Comparison of ENCODE assay signal across 19 mouse cellular contexts in genomic region chr8:119873181-119873580, GRCm38 (mm10). TPM values are rescaled to one million over a fixed set of nuclear protein-coding genes. Genes with fewer than 3 reads are reported as not detected.
DNase-seq lines count a peak whose midpoint lies in the region; ATAC-seq and TF ChIP-seq lines count a peak whose summit lies in the region.
"Had no signal": no experiment of that assay in that cellular context is flagged by ENCODE, and none has a peak within 500 bp of the region (broad histone marks: within the 10 kb centered on the region; RNA-seq: fewer than 3 reads in every experiment).

No protein-coding gene starts in this region.

- intact Hi-C loops in heart, postnatal 10 days (cut with DNase I) = no loop called here

- peaks cover 53% of the 10 kb centered on the region for H3K36me3 ChIP-seq in intestine, postnatal 0 days (ENCODE audit: control insufficient read depth, insufficient read depth)
- H3K36me3 ChIP-seq in liver, embryonic 16.5 days (ENCODE audit: control insufficient read depth, insufficient read depth) = peaks cover 12% of the 10 kb centered on the region

- H3K27ac ChIP-seq in intestine, postnatal 0 days (ENCODE audit: low read depth, low read length) = no peak overlapping the region
- H3K27ac ChIP-seq in liver, embryonic 16.5 days (ENCODE audit: low read length) = no peak overlapping the region
- H3K27ac ChIP-seq: embryonic facial prominence, embryonic 13.5 days; gastrocnemius, adult 2 months; hindbrain, embryonic 12.5 days; limb, embryonic 12.5 days had no signal

- no peaks in the 10 kb centered on the region for H3K27me3 ChIP-seq in intestine, postnatal 0 days (replicated peaks; ENCODE audit: control insufficient read depth, insufficient read depth, low read length)
- H3K27me3 ChIP-seq in liver, embryonic 16.5 days (ENCODE audit: control insufficient read depth, insufficient read depth, low read depth, low read length) = no peaks in the 10 kb centered on the region
- H3K27me3 ChIP-seq: hindbrain, embryonic 12.5 days had no signal

- no peaks in the 10 kb centered on the region for H3K4me1 ChIP-seq in intestine, postnatal 0 days (replicated peaks; ENCODE audit: control insufficient read depth, insufficient read depth, low read length)
- no peaks in the 10 kb centered on the region for H3K4me1 ChIP-seq in liver, embryonic 16.5 days (ENCODE audit: control insufficient read depth, low read depth, low read length)
- H3K4me1 ChIP-seq: embryonic facial prominence, embryonic 13.5 days; hindbrain, embryonic 12.5 days; limb, embryonic 12.5 days had no signal

- peaks cover 9% of the 10 kb centered on the region for H3K9me3 ChIP-seq in intestine, postnatal 0 days (ENCODE audit: control insufficient read depth)
- H3K9me3 ChIP-seq in liver, embryonic 16.5 days (replicated peaks; ENCODE audit: control insufficient read depth, low read length) = peaks cover 8% of the 10 kb centered on the region

- WGBS in intestine, postnatal 0 days = 95% methylated on average over 1 of the region's 1 CpGs
- WGBS in liver, embryonic 16.5 days (ENCODE audit: insufficient replicate concordance) = 81% methylated on average over 1 of the region's 1 CpGs

- no peak overlapping the region for H3K4me3 ChIP-seq in intestine, postnatal 0 days (ENCODE audit: low read depth, low read length)
- no peak overlapping the region for H3K4me3 ChIP-seq in liver, embryonic 16.5 days (ENCODE audit: low read depth, low read length)
- H3K4me3 ChIP-seq: embryonic facial prominence, embryonic 13.5 days; gastrocnemius, adult 2 months; hindbrain, embryonic 12.5 days; limb, embryonic 12.5 days had no signal

- no peak for TF ChIP-seq CTCF in intestine, postnatal 0 days (IDR thresholded peaks at IDR 0.05; ENCODE audit: low read depth)

- no peak overlapping the region for H3K9ac ChIP-seq in intestine, postnatal 0 days (ENCODE audit: low read depth, low read length)
- H3K9ac ChIP-seq in liver, embryonic 16.5 days (ENCODE audit: low read depth, low read length) = no peak overlapping the region
- H3K9ac ChIP-seq: embryonic facial prominence, embryonic 13.5 days; hindbrain, embryonic 12.5 days; limb, embryonic 12.5 days; lung, embryonic 14.5 days had no signal

- no peak overlapping the region for H3K4me2 ChIP-seq in intestine, postnatal 0 days (replicated peaks; ENCODE audit: low read depth)
- H3K4me2 ChIP-seq in liver, embryonic 16.5 days (ENCODE audit: low read depth, low read length) = no peak overlapping the region
- H3K4me2 ChIP-seq: embryonic facial prominence, embryonic 13.5 days; heart, embryonic 11.5 days; hindbrain, embryonic 12.5 days; limb, embryonic 12.5 days; lung, embryonic 14.5 days had no signal

- DNase-seq in c-Kit-negative CD71-positive TER-119-positive erythroid progenitor cells, embryonic 14.5 days (ENCODE audit: low read depth, low spot score) = peak; percentile 48
- DNase-seq in layer of hippocampus, postnatal 10 days (ENCODE audit: low spot score in 2 of 2) = no peak
- no peak for DNase-seq in spleen, postnatal 10 days (ENCODE audit: low spot score in 2 of 2)
- no peak for DNase-seq in MN1 (ENCODE audit: low spot score)
- no peak for DNase-seq in heart, postnatal 10 days
- DNase-seq: cerebellum, adult 9-11 months; gastrocnemius, adult 2 months; heart, postnatal 14 days; kidney, adult 9 months; kidney, postnatal 25 days; lung, embryonic 14.5 days; right cerebral cortex, postnatal 25 days had no signal

- peak; percentile 33; the same call in 1 of the 2 replicates for ATAC-seq in intestine, postnatal 0 days
- ATAC-seq in liver, embryonic 16.5 days (ENCODE audit: low read depth) = peak; percentile 75
- ATAC-seq: midbrain, embryonic 16.5 days had no signal

RNA-seq across cellular contexts. Expression of gene Klhl36, which starts 11.1 kb away (rescaled TPM):
- 7.3 and 7.4 TPM in 2 replicates for polyA plus RNA-seq in intestine, postnatal 0 days (2015; fragmentation: Nextera tagmentation; extraction: Ambion mirVana)
- polyA plus RNA-seq in liver, embryonic 16.5 days (2015; fragmentation: Nextera tagmentation; extraction: Ambion mirVana) = 4.3 and 4.4 TPM in 2 replicates
- 1 to 10 TPM; 7.4 to 9.3 TPM for total RNA-seq in layer of hippocampus, postnatal 10 days (2021)
- 1 to 10 TPM; 4.1 to 5.4 TPM for total RNA-seq in heart, postnatal 10 days (2021)

RNA-seq across cellular contexts. Expression of gene Cotl1, which starts 32.8 kb away (rescaled TPM):
- 166 and 169 TPM in 2 replicates for polyA plus RNA-seq in intestine, postnatal 0 days (2015; fragmentation: Nextera tagmentation; extraction: Ambion mirVana)
- 29.9 and 38.1 TPM in 2 replicates for polyA plus RNA-seq in liver, embryonic 16.5 days (2015; fragmentation: Nextera tagmentation; extraction: Ambion mirVana)
- total RNA-seq in layer of hippocampus, postnatal 10 days (2021) = 100 to 1,000 TPM; 129 to 134 TPM
- 10 to 100 TPM; 39.4 to 44.2 TPM for total RNA-seq in heart, postnatal 10 days (2021)

RNA-seq across cellular contexts. Expression of gene Usp10, which starts 37.0 kb away (rescaled TPM):
- polyA plus RNA-seq in intestine, postnatal 0 days (2015; fragmentation: Nextera tagmentation; extraction: Ambion mirVana) = 37.1 and 41.2 TPM in 2 replicates
- polyA plus RNA-seq in liver, embryonic 16.5 days (2015; fragmentation: Nextera tagmentation; extraction: Ambion mirVana) = 66.7 and 75.7 TPM in 2 replicates
- total RNA-seq in layer of hippocampus, postnatal 10 days (2021) = 100 to 1,000 TPM in 1 of 2 experiments, 10 to 100 TPM in 1; 94.9 to 104 TPM
- total RNA-seq in heart, postnatal 10 days (2021) = 10 to 100 TPM; 57.2 to 69.2 TPM

RNA-seq across cellular contexts. Expression of gene Gm20388, which starts 37.5 kb away (rescaled TPM):
- polyA plus RNA-seq in intestine, postnatal 0 days (2015; fragmentation: Nextera tagmentation; extraction: Ambion mirVana) = not detected in 2 replicates
- 1.4 and 2.0 TPM in 2 replicates for polyA plus RNA-seq in liver, embryonic 16.5 days (2015; fragmentation: Nextera tagmentation; extraction: Ambion mirVana)
- total RNA-seq in layer of hippocampus, postnatal 10 days (2021) = not detected
- 1 to 10 TPM; 2.0 to 2.2 TPM for total RNA-seq in heart, postnatal 10 days (2021)
- polyA plus RNA-seq: embryonic facial prominence, embryonic 13.5 days; hindbrain, embryonic 12.5 days; limb, embryonic 12.5 days; lung, embryonic 14.5 days had no signal
